Mouse (Mus musculus): ENCODE results near the gene Zfp950.

Zfp950 gene

DNA sequence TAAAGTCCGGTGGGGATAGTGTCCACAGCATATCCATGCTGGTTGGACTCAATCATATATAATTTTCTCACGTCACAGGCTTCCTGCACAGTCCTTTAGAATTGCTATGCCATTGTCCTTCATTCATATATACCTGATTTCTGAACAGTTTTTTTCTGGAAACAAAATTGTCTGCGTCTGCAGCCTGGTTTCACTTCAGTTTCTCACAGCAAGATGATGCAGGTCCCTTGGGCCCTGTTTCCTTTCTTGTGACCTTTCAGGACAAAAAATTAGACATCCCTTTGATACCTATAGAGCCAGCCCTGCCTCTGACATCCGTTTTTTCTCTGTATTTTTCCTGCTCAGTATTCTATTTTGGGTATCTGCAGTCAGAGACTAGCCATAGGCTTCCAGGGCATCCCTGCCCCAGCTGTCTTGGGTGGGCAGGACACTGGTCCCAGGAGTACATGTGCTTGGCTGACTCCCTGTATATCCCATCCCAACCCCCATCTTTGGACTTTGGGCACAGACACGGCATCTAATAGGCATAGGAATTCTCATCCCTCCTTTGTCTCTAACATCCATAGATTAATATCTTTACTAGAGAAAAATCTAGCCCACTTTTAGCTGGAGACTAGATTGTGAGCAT lies 83.7 kb downstream of the Zfp950 start:
- WGBS, result 74% methylated on average over 5 of the region's 5 CpGs

DNA sequence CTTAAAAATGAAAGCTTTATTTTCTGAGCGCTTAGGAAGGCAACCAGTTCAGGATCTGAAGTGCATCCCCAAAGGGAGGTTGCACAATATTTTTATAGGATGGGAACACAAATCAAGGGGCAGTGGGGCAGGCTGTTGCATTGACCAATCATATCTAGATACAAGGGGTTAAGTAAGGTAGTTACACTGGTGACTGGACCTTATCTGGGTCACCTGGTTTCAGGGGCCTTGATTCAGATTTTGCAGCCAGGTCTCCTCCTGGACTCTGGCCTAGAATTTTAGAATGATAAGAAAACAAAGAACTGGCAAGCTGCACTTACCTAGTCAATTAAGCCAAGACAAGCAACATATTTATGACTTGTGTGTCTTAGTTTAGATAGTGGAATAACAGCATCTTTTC lies 89.5 kb downstream of the Zfp950 start:
- WGBS, result 85% methylated on average over 1 of the region's 1 CpGs

DNA sequence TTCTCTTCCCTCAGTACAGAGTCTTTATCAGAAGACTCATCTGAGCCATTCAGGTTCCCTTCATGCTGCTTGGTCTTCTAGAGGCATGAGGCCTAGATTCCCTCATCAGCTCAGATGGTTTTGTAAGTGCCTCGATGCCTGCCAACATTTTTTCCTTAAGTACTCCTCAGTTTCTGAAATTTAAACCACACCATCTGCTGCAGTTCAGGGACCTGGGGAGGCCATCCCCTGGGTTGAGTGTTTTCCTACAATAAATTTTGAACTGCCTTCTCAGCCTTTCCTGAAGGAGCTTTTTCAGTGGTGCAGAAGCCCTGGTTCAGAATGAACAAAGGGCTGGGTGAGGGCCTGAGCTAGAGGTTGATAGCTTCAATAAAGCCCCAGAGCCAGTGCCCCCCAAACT lies 91.2 kb downstream of the Zfp950 start:
- 42% methylated on average over 1 of the region's 1 CpGs for WGBS

DNA sequence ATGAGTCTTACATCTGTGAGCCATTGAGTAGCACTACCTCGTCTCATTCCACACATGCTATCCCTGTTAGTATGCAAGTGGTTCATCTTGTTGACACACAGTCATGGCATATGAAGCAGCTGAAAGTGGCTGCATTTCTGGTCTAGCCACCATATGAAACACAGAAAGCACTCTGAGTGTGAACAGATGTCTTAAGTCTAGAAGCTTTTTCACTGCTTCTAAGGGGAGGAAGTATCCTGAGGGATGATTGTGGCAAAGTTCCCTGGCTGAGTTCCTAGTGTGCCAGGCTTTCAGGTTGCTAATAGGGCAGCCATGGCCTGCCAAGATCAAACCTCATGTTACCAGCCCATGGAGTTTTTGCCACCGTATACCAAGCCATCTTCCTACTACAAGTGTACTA lies 92.0 kb downstream of the Zfp950 start:
- 40% methylated on average over 2 of the region's 2 CpGs for WGBS

DNA sequence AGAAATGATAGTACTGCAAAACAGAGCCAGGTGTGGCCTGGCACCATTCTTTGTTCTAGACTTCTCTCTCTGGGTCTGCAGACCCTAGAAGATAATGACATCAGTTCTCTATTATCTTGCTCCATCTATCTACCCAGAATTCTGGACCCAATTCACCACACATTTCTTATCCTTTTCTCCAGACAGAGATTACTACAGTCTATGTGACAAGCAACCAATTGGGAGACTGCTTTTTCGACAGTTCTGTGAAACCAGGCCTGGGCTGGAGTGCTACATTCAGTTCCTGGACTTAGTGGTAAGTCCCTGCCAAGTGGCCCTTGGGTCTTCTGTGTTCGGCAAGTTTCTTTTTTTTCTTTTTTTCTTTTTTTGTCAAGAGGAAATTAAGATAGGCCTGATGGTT lies 109.1 kb downstream of the Zfp950 start:
- WGBS, result 80% methylated on average over 2 of the region's 2 CpGs

DNA sequence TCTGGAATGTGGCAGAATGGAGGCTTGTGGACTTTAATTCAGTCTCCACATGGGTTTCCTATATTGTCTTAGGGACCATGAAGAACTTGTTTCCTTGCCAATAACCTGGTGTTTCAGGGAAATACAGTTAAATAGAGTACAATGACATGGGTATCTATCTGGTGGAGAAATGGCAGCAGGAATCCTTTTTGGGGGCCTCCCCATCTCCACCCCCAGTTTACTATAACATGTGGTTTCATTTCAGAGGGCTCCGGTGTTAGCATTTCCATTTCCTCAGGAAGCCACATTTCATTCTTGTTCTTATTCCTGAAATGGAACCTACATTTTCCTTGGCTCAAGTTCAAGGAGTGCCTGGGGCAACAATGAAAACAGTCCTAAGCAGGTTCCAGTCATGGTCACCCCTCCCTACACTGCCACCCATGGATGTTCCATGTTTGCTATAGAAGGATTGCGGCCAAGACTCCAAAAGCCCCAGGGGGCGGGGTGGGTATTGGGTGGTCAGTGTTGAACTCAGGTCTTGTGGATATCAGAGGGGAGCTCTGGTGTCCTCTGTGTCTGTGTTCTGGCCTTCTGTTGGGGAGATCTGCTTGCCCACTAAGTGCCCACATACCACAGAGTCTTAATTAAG lies 118.6 kb downstream of the Zfp950 start:
- whole genome bisulfite sequencing, result 78% methylated on average over 3 of the region's 3 CpGs

DNA sequence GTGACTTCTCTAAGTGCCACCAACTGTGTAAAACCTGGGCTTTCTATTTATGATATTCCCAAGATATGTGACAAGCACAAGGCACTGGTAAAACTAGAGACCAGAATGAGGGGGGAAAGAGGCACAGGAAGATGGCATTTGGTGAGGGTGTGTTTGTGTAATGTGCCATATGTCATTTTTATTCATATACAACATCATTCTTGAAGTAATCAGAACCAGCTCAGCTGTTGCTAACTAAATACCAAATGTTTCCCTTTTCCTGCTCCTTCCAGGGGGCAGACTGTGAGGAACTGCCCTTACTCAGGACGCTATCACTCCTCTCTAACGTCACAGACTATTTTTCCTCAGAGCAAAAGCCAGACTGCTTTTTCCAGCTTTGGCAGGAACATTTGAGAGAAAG lies 119.1 kb downstream of the Zfp950 start:
- 33% methylated on average over 2 of the region's 2 CpGs for WGBS

DNA sequence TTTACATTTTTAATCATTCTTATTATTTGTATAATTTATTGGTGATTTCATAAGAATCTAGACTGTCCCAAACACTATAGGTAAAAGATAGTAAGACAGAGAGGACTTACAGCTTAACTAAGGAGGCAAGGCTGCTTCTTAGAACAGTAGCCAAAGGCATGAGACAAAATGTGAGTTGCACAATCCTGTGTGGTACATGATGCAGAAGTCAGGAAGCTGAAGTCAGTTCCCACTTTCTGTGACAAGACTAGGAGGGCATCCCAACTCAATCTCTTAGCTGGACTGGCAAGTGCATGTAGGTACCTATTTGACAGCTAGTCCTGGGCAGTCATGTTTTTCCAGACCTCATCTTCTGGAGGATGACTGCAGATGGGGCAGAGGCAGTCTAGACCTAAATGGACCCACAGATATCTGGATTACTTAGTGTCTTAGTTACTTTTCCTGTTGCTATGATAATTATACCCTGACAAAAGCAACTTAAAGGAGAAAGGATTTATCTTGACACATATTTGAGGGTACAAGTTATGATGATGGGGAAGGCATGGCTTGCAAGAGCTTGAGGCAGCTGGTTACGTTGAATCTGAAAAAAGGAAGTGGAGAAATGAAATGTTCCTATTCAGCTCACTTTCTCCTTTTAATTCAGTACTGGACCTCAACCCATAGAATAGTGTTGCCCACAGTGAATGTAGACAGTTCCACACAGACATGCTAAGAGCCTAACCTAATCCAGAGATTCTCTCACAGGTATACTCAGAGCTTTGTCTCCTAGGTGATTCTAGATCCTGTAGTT lies 123.0 kb downstream of the Zfp950 start:
- 95% methylated on average over 1 of the region's 1 CpGs for WGBS

DNA sequence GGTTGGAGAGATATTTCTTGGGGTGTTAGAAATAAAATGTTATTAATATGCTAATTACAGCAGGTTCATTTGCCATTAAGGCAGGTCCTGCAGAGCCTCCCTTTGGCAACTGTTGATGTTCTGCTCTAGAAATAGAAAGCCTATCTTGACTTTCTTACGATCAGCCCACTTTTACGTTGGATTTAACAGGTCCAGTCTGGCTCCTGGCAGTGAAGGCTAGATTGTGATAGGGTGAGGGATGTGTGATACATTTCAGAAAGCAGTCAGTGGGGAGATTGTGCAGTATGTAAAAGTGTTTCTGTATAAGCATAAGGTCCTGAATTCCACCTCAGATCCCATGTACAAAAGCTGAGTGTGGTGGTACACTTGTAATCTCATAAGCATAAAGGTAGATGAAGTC lies 131.4 kb downstream of the Zfp950 start:
- 64% methylated on average over 2 of the region's 2 CpGs for WGBS
